Mouse (Mus musculus): ENCODE results near the gene Sat2.
"Not testable (repeated sequence)": the region's sequence is repeated elsewhere in the genome, so short reads cannot be mapped to it uniquely, and the experiment has no call there.

Sat2 gene

GRCm38 (mm10) chr11:69600098-69600497, 21.7 kb upstream of the Sat2 start:
- DNase-seq (ENCODE audit: low spot score), result no peak

- DNase-seq (ENCODE audit: low spot score), result no peak
Measured at GRCm38 (mm10) chr11:69601768-69602167, 20.1 kb upstream of the Sat2 start.

- no peak for DNase-seq (ENCODE audit: low spot score)
Measured at GRCm38 (mm10) chr11:69603516-69603915, 18.3 kb upstream of the Sat2 start.

GRCm38 (mm10) chr11:69604347-69604746, 17.5 kb upstream of the Sat2 start:
- no peak for DNase-seq (ENCODE audit: low spot score)

- DNase-seq (ENCODE audit: low spot score), result no peak
Measured at GRCm38 (mm10) chr11:69604795-69605664, 16.8 kb upstream of the Sat2 start.

- DNase-seq (ENCODE audit: low spot score), result peak; percentile 61
Measured at GRCm38 (mm10) chr11:69605726-69606490, 15.9 kb upstream of the Sat2 start, which contains the start of gene Atp1b2. Gene Atp1b2, minus strand, starts transcription at chr11:69605942.

GRCm38 (mm10) chr11:69606491-69606795, 15.4 kb upstream of the Sat2 start:
- DNase-seq (ENCODE audit: low spot score), result no peak

GRCm38 (mm10) chr11:69606832-69607231, 15.0 kb upstream of the Sat2 start:
- DNase-seq (ENCODE audit: low spot score), result no peak

- no peak for DNase-seq (ENCODE audit: low spot score)
Measured at GRCm38 (mm10) chr11:69608525-69608924, 13.3 kb upstream of the Sat2 start.

GRCm38 (mm10) chr11:69609416-69609815, 12.4 kb upstream of the Sat2 start:
- no peak for DNase-seq (ENCODE audit: low spot score)

- no peak for DNase-seq (ENCODE audit: low spot score)
Measured at GRCm38 (mm10) chr11:69610899-69611298, 10.9 kb upstream of the Sat2 start.

GRCm38 (mm10) chr11:69613553-69614256, 8.1 kb upstream of the Sat2 start:
- DNase-seq (ENCODE audit: low spot score), result peak; percentile 34

GRCm38 (mm10) chr11:69614257-69614588, 7.6 kb upstream of the Sat2 start:
- not testable (repeated sequence) for DNase-seq (ENCODE audit: low spot score)

GRCm38 (mm10) chr11:69616781-69617180, 5.0 kb upstream of the Sat2 start:
- no peak for DNase-seq (ENCODE audit: low spot score)

GRCm38 (mm10) chr11:69617805-69618204, 4.0 kb upstream of the Sat2 start, which contains the start of gene Shbg:
Gene Shbg, minus strand, starts transcription at chr11:69617905.
- no peak for DNase-seq (ENCODE audit: low spot score)

GRCm38 (mm10) chr11:69620394-69621081, 1.3 kb upstream of the Sat2 start:
- DNase-seq (ENCODE audit: low spot score), result no peak

- DNase-seq (ENCODE audit: low spot score), result no peak
Measured at GRCm38 (mm10) chr11:69622406-69622805, 582 bp downstream of the Sat2 start.

- DNase-seq (ENCODE audit: low spot score), result no peak
Measured at GRCm38 (mm10) chr11:69623006-69623405, 1.2 kb downstream of the Sat2 start.

- not testable (repeated sequence) for DNase-seq (ENCODE audit: low spot score)
Measured at GRCm38 (mm10) chr11:69624339-69624738, 2.5 kb downstream of the Sat2 start.

GRCm38 (mm10) chr11:69628286-69628685, 6.5 kb downstream of the Sat2 start:
- DNase-seq (ENCODE audit: low spot score), result peak; percentile 72

- DNase-seq (ENCODE audit: low spot score), result peak; percentile 28
Measured at GRCm38 (mm10) chr11:69629802-69630201, 8.0 kb downstream of the Sat2 start.
